Mouse (Mus musculus): Measurements from ENCODE around the gene Gm45261.

The Gm45261 gene

DNA sequence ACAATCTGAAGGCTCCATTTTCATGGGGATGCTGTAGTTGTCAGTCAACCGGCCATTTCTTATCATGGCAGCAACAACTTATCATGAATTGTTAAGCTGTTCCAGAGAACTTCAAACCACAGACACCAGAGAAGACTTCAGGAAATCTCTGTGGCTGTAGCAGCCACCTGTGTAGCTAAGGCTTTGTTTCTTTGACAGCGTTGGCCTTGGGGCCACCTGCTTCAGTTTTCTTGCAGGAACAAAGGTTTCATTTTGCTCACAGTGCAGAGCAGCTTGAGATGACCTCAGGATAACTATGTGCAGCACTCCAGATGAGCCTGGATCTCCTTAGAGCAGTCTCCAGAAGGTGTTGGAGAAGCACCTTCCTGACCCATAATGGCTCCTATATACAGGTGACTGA is 48.7 kb downstream of the Gm45261 start:
- in situ Hi-C loops (cut with MboI; ENCODE audit: low sequenced_read_pairs) = loop anchor here (10.0 kb wide), 1 partner anchor 82 kb away; no protein-coding TSS in a partner anchor

GRCm38 (mm10) chr1:80410229-80410973 is 50.8 kb downstream of the Gm45261 start:
- in situ Hi-C loops (cut with MboI; ENCODE audit: low sequenced_read_pairs) = loop anchor here (10.0 kb wide), 1 partner anchor 84 kb away; no protein-coding TSS in a partner anchor

GRCm38 (mm10) chr1:80409467-80410105 is 51.7 kb downstream of the Gm45261 start:
- in situ Hi-C loops (cut with MboI; ENCODE audit: low sequenced_read_pairs) = loop anchor here (10.0 kb wide), 1 partner anchor 85 kb away; no protein-coding TSS in a partner anchor

GRCm38 (mm10) chr1:80408586-80408985 is 52.7 kb downstream of the Gm45261 start:
- in situ Hi-C loops (cut with MboI; ENCODE audit: low sequenced_read_pairs) = no loop called here

- in situ Hi-C loops (cut with MboI; ENCODE audit: low sequenced_read_pairs) = no loop called here
These were observed 57.1 kb downstream of the Gm45261 start for GRCm38 (mm10) chr1:80404196-80404595.

GRCm38 (mm10) chr1:80403366-80403893 is 57.8 kb downstream of the Gm45261 start:
- in situ Hi-C loops (cut with MboI; ENCODE audit: low sequenced_read_pairs) = no loop called here

GRCm38 (mm10) chr1:80401961-80402360 is 59.3 kb downstream of the Gm45261 start:
- in situ Hi-C loops (cut with MboI; ENCODE audit: low sequenced_read_pairs) = no loop called here

All from CH12F3 (cell line).